In the genomic region with DNA sequence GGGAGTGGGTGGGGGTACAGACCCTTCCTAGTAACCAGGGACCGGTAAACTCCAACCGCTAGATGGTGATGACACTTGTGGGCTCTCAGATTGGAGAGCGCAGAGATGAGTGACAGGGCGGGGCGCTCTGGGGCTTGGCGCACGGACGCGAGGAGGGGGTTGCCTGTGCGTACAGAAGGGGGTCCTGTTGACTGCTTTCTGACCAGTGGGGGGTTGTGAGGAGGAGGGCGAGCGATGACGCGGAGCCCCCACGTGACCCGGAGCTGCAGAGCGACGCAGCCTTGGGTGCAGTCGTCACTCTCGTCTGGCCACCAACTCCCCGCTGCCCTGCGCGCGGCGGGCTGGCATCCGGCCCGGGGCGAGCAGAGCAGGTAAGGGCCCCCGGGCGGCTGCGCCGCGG, we compare ENCODE assay signal across 7 mouse cellular contexts. TPM values are rescaled to one million over a fixed set of nuclear protein-coding genes. Genes with fewer than 3 reads are reported as not detected.
DNase-seq lines count a peak whose midpoint lies in the region; ATAC-seq lines count a peak whose summit lies in the region.

A gene (plus strand): TSS at position 253 of the 400 bp plus-strand sequence.

- intact Hi-C loops in gastrocnemius, postnatal 36 days (cut with DNase I), result no loop called here

- peak; percentile 74 for DNase-seq in adrenal gland, postnatal 10 days
- peak; percentile 87 for DNase-seq in embryo, embryonic 10.5 days (ENCODE audit: low spot score)
- DNase-seq in gastrocnemius, postnatal 36 days, result peak; percentile 15 to 29
- peak; percentile 49 to 71 for DNase-seq in left cerebral cortex, adult 8-10 months (ENCODE audit: low spot score in 2 of 2)
- peak; percentile 66 to 87 for DNase-seq in lung, postnatal 4 days
- DNase-seq in right cerebral cortex, adult 18-20 months, result peak; percentile 64

- ATAC-seq in inflammation-experienced regulatory T-cells, adult 6 months, result peak; percentile 87

RNA-seq across cellular contexts. Expression of the gene that starts here (rescaled TPM):
- 10 to 100 TPM; 12.8 to 17.2 TPM for total RNA-seq in adrenal gland, postnatal 10 days (2021)
- 10 to 100 TPM in 1 of 2 experiments, 1 to 10 TPM in 1; 8.3 to 13.3 TPM for total RNA-seq in gastrocnemius, postnatal 36 days (2021)
- 1 to 10 TPM in 1 of 3 experiments, under 1 TPM in 2; 0.54 to 1.0 (median 0.62) TPM for polyA plus RNA-seq in inflammation-experienced regulatory T-cells, adult 6 months (2017; shearing (Covaris generic))
- 10 to 100 TPM; 33.8 to 37.4 (median 36.1) TPM for total RNA-seq in left cerebral cortex, adult 8-10 months (2022)

Comparison
In these comparisons a context has a peak if more than half of its experiments do, and no peak if none do; other contexts are left out.
1. Peak in every context shown above with its lines: DNase-seq and ATAC-seq.
2. DNase-seq: peak in every context shown above with its lines; median percentile 87 in embryo, embryonic 10.5 days; 76 in lung, postnatal 4 days; 74 in adrenal gland, postnatal 10 days; 64 in right cerebral cortex, adult 18-20 months; 60 in left cerebral cortex, adult 8-10 months; 22 in gastrocnemius, postnatal 36 days.